8 mouse cellular contexts compared by ENCODE assay signal in genomic region chr13:23585442-23586098, GRCm38 (mm10). TPM values are rescaled to one million over a fixed set of nuclear protein-coding genes. Genes with fewer than 3 reads are reported as not detected.
A peak's percentile ranks its signal among the peaks of the same experiment; 100 is the strongest.
DNase-seq lines count a peak whose midpoint lies in the region; ATAC-seq lines count a peak whose summit lies in the region.
"Not testable (repeated sequence)": the region's sequence is repeated elsewhere in the genome, so short reads cannot be mapped to it uniquely, and the experiment has no call there.

No protein-coding gene starts in this region.

- H3K4me2 ChIP-seq in embryonic facial prominence, embryonic 15.5 days (replicated peaks), result peak overlapping the region; percentile 72
- H3K4me2 ChIP-seq in limb, embryonic 13.5 days (replicated peaks), result peak overlapping the region; percentile 80
- peak overlapping the region; percentile 84 for H3K4me2 ChIP-seq in midbrain, embryonic 15.5 days

- under 1% methylated on average over 21 of the region's 36 CpGs for WGBS in embryonic facial prominence, embryonic 15.5 days
- WGBS in limb, embryonic 13.5 days, result under 1% methylated on average over 28 of the region's 36 CpGs
- WGBS in midbrain, embryonic 15.5 days, result under 1% methylated on average over 36 of the region's 36 CpGs

- peaks cover 29% of the 10 kb centered on the region for H3K4me1 ChIP-seq in embryonic facial prominence, embryonic 15.5 days
- peaks cover 37% of the 10 kb centered on the region for H3K4me1 ChIP-seq in limb, embryonic 13.5 days
- peaks cover 42% of the 10 kb centered on the region for H3K4me1 ChIP-seq in midbrain, embryonic 15.5 days

- H3K27me3 ChIP-seq in embryonic facial prominence, embryonic 15.5 days; limb, embryonic 13.5 days; midbrain, embryonic 15.5 days (replicated peaks): not testable (repeated sequence)

- ATAC-seq in embryonic facial prominence, embryonic 15.5 days (ENCODE audit: insufficient number of reproducible peaks, low FRiP score, low TSS enrichment, low read depth), result peak; percentile 88
- ATAC-seq in limb, embryonic 13.5 days (ENCODE audit: low FRiP score, low read depth), result peak; percentile 91
- ATAC-seq in midbrain, embryonic 15.5 days (replicated peaks), result peak; percentile 90

- not testable (repeated sequence) for H3K36me3 ChIP-seq in embryonic facial prominence, embryonic 15.5 days; limb, embryonic 13.5 days; midbrain, embryonic 15.5 days (replicated peaks)

- H3K9me3 ChIP-seq in embryonic facial prominence, embryonic 15.5 days (replicated peaks); limb, embryonic 13.5 days; midbrain, embryonic 15.5 days: not testable (repeated sequence)

- peak overlapping the region; percentile 50 for H3K4me3 ChIP-seq in embryonic facial prominence, embryonic 15.5 days (replicated peaks)
- peak overlapping the region; percentile 48 for H3K4me3 ChIP-seq in limb, embryonic 13.5 days
- peak overlapping the region; percentile 52 for H3K4me3 ChIP-seq in midbrain, embryonic 15.5 days

- peak; percentile 90 for DNase-seq in 3134 (ENCODE audit: extremely low read depth, insufficient read length, low spot score)
- peak; percentile 65 to 67 for DNase-seq in adrenal gland, postnatal 36 days
- DNase-seq in heart, adult 9 months (ENCODE audit: low spot score in 2 of 2), result peak; percentile 88 to 93
- DNase-seq in kidney, adult 9 months, result peak; percentile 85
- peak; percentile 49 to 51 for DNase-seq in spleen, adult 18-20 months

- H3K27ac ChIP-seq in embryonic facial prominence, embryonic 15.5 days (replicated peaks), result peak overlapping the region; percentile 97
- peak overlapping the region; percentile 92 for H3K27ac ChIP-seq in limb, embryonic 13.5 days
- peak overlapping the region; percentile 93 for H3K27ac ChIP-seq in midbrain, embryonic 15.5 days

- H3K9ac ChIP-seq in embryonic facial prominence, embryonic 15.5 days, result peak overlapping the region; percentile 52
- peak overlapping the region; percentile 72 for H3K9ac ChIP-seq in limb, embryonic 13.5 days
- peak overlapping the region; percentile 65 for H3K9ac ChIP-seq in midbrain, embryonic 15.5 days

RNA-seq across cellular contexts. Expression of gene Hist1h4d, which starts 4.2 kb away (rescaled TPM):
- total RNA-seq in adrenal gland, postnatal 36 days (2021), result 100 to 1,000 TPM; 159 to 164 TPM
- 86.2 and 107 TPM in 2 replicates for polyA plus RNA-seq in embryonic facial prominence, embryonic 15.5 days (2015; fragmentation: Nextera tagmentation; extraction: Ambion mirVana)
- 126 and 130 TPM in 2 replicates for polyA plus RNA-seq in limb, embryonic 13.5 days (2015; fragmentation: Nextera tagmentation; extraction: Ambion mirVana)
- 34.2 and 34.9 TPM in 2 replicates for polyA plus RNA-seq in midbrain, embryonic 15.5 days (2015; fragmentation: Nextera tagmentation; extraction: Ambion mirVana)

RNA-seq across cellular contexts. Expression of gene Hist1h3d, which starts 10.0 kb away (rescaled TPM):
- total RNA-seq in adrenal gland, postnatal 36 days (2021), result 1 to 10 TPM; 7.4 TPM
- polyA plus RNA-seq in embryonic facial prominence, embryonic 15.5 days (2015; fragmentation: Nextera tagmentation; extraction: Ambion mirVana), result 5.0 and 6.0 TPM in 2 replicates
- polyA plus RNA-seq in limb, embryonic 13.5 days (2015; fragmentation: Nextera tagmentation; extraction: Ambion mirVana), result 7.8 and 8.4 TPM in 2 replicates
- polyA plus RNA-seq in midbrain, embryonic 15.5 days (2015; fragmentation: Nextera tagmentation; extraction: Ambion mirVana), result 0.82 and 1.2 TPM in 2 replicates

RNA-seq across cellular contexts. Expression of gene Hist1h2ad, which starts 11.4 kb away (rescaled TPM):
- 10 to 100 TPM in 1 of 2 experiments, 1 to 10 TPM in 1; 8.1 to 13.6 TPM for total RNA-seq in adrenal gland, postnatal 36 days (2021)
- 1.8 and 3.9 TPM in 2 replicates for polyA plus RNA-seq in embryonic facial prominence, embryonic 15.5 days (2015; fragmentation: Nextera tagmentation; extraction: Ambion mirVana)
- polyA plus RNA-seq in limb, embryonic 13.5 days (2015; fragmentation: Nextera tagmentation; extraction: Ambion mirVana), result 1.0 and 3.0 TPM in 2 replicates
- polyA plus RNA-seq in midbrain, embryonic 15.5 days (2015; fragmentation: Nextera tagmentation; extraction: Ambion mirVana), result 1.6 TPM in 1 of 2 replicates, not detected in the other

RNA-seq across cellular contexts. Expression of gene Hist1h2bf, which starts 11.6 kb away (rescaled TPM):
- total RNA-seq in adrenal gland, postnatal 36 days (2021), result 10 to 100 TPM; 34.6 to 44.5 TPM
- 2.8 and 3.7 TPM in 2 replicates for polyA plus RNA-seq in embryonic facial prominence, embryonic 15.5 days (2015; fragmentation: Nextera tagmentation; extraction: Ambion mirVana)
- 9.1 and 16.5 TPM in 2 replicates for polyA plus RNA-seq in limb, embryonic 13.5 days (2015; fragmentation: Nextera tagmentation; extraction: Ambion mirVana)
- polyA plus RNA-seq in midbrain, embryonic 15.5 days (2015; fragmentation: Nextera tagmentation; extraction: Ambion mirVana), result 1.3 and 1.5 TPM in 2 replicates

RNA-seq across cellular contexts. Expression of gene Hist1h2bg, which starts 14.4 kb away (rescaled TPM):
- total RNA-seq in adrenal gland, postnatal 36 days (2021), result 100 to 1,000 TPM; 105 to 116 TPM
- 6.5 and 8.3 TPM in 2 replicates for polyA plus RNA-seq in embryonic facial prominence, embryonic 15.5 days (2015; fragmentation: Nextera tagmentation; extraction: Ambion mirVana)
- polyA plus RNA-seq in limb, embryonic 13.5 days (2015; fragmentation: Nextera tagmentation; extraction: Ambion mirVana), result 11.2 and 14.4 TPM in 2 replicates
- 2.6 and 4.0 TPM in 2 replicates for polyA plus RNA-seq in midbrain, embryonic 15.5 days (2015; fragmentation: Nextera tagmentation; extraction: Ambion mirVana)

Comparison
In these comparisons a context has a peak if more than half of its experiments do, and no peak if none do; other contexts are left out.
1. Peak in every context shown above with its lines: DNase-seq, ATAC-seq, H3K4me3 ChIP-seq and H3K27ac ChIP-seq.